Mouse (Mus musculus): ENCODE measurements around the gene Ptgs1. TPM values are rescaled to one million over a fixed set of nuclear protein-coding genes. Genes with fewer than 3 reads are reported as not detected.

Gene Ptgs1
- polyA plus RNA-seq, 1 experiment = 15.4 TPM

DNA sequence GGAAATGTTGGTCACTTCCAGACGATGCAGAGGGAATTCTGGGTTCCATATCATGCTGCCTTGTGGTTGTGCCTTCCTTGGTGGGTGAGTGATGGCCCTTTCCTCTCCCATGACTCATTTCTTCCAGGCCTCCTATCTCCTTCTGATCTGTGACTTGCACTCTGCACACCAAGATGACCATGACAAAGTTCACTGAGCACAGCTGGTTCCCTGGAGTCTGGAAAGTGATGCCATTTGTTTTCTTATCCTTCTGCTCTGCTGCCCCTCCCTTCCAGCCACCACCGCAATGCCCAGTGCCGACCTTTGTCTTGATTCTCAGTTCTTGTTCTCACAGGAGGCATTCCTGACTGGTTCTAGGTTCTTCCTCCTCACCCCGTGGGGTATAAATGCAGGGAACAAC lies 29.2 kb downstream of the Ptgs1 start:
- H3K4me3 ChIP-seq (ENCODE audit: insufficient read depth, low read length) = no peak overlapping the region
- H3K27ac ChIP-seq (ENCODE audit: insufficient read depth, low read length) = no peak overlapping the region
- H3K4me1 ChIP-seq (ENCODE audit: control insufficient read depth, insufficient read depth, low read length) = no peaks in the 10 kb centered on the region
- TF ChIP-seq POLR2A (IDR thresholded peaks at IDR 0.05; ENCODE audit: extremely low read depth, insufficient read depth, low read length) (no peak), CTCF (IDR thresholded peaks at IDR 0.05; ENCODE audit: extremely low read depth, insufficient read depth, low read length) (no peak)

GRCm38 (mm10) chr2:36259798-36260540 lies 29.7 kb downstream of the Ptgs1 start:
- TF ChIP-seq CTCF (IDR thresholded peaks at IDR 0.05; ENCODE audit: extremely low read depth, insufficient read depth, low read length) (no peak), POLR2A (IDR thresholded peaks at IDR 0.05; ENCODE audit: extremely low read depth, insufficient read depth, low read length) (no peak)
- H3K27ac ChIP-seq (ENCODE audit: insufficient read depth, low read length) = no peak overlapping the region
- no peak overlapping the region for H3K4me3 ChIP-seq (ENCODE audit: insufficient read depth, low read length)

DNA sequence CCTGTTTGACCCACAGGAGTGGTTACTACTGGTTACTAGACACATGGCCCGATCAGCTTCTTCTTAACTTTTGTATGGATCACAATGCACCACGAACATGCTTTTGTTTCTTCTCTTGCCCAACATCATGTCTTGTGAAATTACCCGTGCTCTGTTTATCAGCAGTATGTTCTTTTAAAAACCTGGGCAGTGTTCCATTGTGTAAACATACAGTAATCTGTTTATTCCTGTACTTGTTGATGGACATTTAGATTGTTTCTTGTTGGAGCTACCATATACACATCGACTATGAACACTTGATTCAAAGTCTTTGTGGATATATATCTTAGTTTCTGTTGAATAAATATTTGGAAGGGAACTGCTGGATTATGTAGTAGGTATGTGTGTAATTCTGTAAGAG lies 31.8 kb downstream of the Ptgs1 start:
- no peak overlapping the region for H3K27ac ChIP-seq (ENCODE audit: insufficient read depth, low read length)
- no peak overlapping the region for H3K4me3 ChIP-seq (ENCODE audit: insufficient read depth, low read length)
- TF ChIP-seq CTCF (IDR thresholded peaks at IDR 0.05; ENCODE audit: extremely low read depth, insufficient read depth, low read length) = no peak
- no peak for TF ChIP-seq POLR2A (IDR thresholded peaks at IDR 0.05; ENCODE audit: extremely low read depth, insufficient read depth, low read length)
- H3K4me1 ChIP-seq (ENCODE audit: control insufficient read depth, insufficient read depth, low read length) = no peaks in the 10 kb centered on the region

More at GRCm38 (mm10) chr2:36259798-36260540, 29.7 kb downstream of the Ptgs1 start:
- no peaks in the 10 kb centered on the region for H3K4me1 ChIP-seq (ENCODE audit: control insufficient read depth, insufficient read depth, low read length)

DNA sequence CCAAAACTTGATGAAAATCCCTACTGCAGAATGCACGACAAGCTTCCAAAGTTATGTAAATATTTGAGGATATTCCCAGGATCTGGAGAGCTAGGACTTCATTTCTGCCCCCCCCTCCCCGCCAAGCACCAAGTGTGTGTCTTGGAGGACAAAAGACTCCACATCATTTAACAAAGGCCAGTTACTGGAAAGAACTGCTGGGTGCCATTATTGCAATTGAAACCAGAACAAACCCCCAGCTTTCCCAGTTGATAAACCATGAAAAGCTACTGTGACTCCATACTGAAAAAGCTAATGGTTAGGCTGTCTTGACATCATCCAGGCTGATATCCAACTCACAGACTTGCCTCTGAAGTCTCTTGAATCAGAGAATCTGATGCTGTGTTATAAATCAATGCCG lies 39.2 kb downstream of the Ptgs1 start:
- Histone ChIP-seq H3K27ac (ENCODE audit: insufficient read depth, low read length) (no peak overlapping the region), H3K4me1 (ENCODE audit: control insufficient read depth, insufficient read depth, low read length) (no peaks in the 10 kb centered on the region), H3K4me3 (ENCODE audit: insufficient read depth, low read length) (no peak overlapping the region)
- TF ChIP-seq POLR2A (IDR thresholded peaks at IDR 0.05; ENCODE audit: extremely low read depth, insufficient read depth, low read length) = no peak
- no peak for TF ChIP-seq CTCF (IDR thresholded peaks at IDR 0.05; ENCODE audit: extremely low read depth, insufficient read depth, low read length)

GRCm38 (mm10) chr2:36270186-36270585 lies 40.0 kb downstream of the Ptgs1 start:
- H3K27ac ChIP-seq (ENCODE audit: insufficient read depth, low read length) = no peak overlapping the region
- no peak overlapping the region for H3K4me3 ChIP-seq (ENCODE audit: insufficient read depth, low read length)
- TF ChIP-seq POLR2A (IDR thresholded peaks at IDR 0.05; ENCODE audit: extremely low read depth, insufficient read depth, low read length) = no peak
- no peak for TF ChIP-seq CTCF (IDR thresholded peaks at IDR 0.05; ENCODE audit: extremely low read depth, insufficient read depth, low read length)
- no peaks in the 10 kb centered on the region for H3K4me1 ChIP-seq (ENCODE audit: control insufficient read depth, insufficient read depth, low read length)

- Histone ChIP-seq H3K4me3 (ENCODE audit: insufficient read depth, low read length) (no peak overlapping the region), H3K27ac (ENCODE audit: insufficient read depth, low read length) (no peak overlapping the region), H3K4me1 (ENCODE audit: control insufficient read depth, insufficient read depth, low read length) (no peaks in the 10 kb centered on the region)
- TF ChIP-seq POLR2A (IDR thresholded peaks at IDR 0.05; ENCODE audit: extremely low read depth, insufficient read depth, low read length) (no peak), CTCF (IDR thresholded peaks at IDR 0.05; ENCODE audit: extremely low read depth, insufficient read depth, low read length) (no peak)
These were observed 40.9 kb downstream of the Ptgs1 start for GRCm38 (mm10) chr2:36271085-36271484.

GRCm38 (mm10) chr2:36272288-36272950 lies 42.2 kb downstream of the Ptgs1 start:
- no peak for TF ChIP-seq CTCF (IDR thresholded peaks at IDR 0.05; ENCODE audit: extremely low read depth, insufficient read depth, low read length)
- TF ChIP-seq POLR2A (IDR thresholded peaks at IDR 0.05; ENCODE audit: extremely low read depth, insufficient read depth, low read length) = no peak
- H3K27ac ChIP-seq (ENCODE audit: insufficient read depth, low read length) = no peak overlapping the region
- no peak overlapping the region for H3K4me3 ChIP-seq (ENCODE audit: insufficient read depth, low read length)
- H3K4me1 ChIP-seq (ENCODE audit: control insufficient read depth, insufficient read depth, low read length) = peaks cover 1% of the 10 kb centered on the region; the same call in 1 of the 2 replicates

- Histone ChIP-seq H3K27ac (ENCODE audit: insufficient read depth, low read length) (no peak overlapping the region), H3K4me3 (ENCODE audit: insufficient read depth, low read length) (no peak overlapping the region), H3K4me1 (ENCODE audit: control insufficient read depth, insufficient read depth, low read length) (peaks cover 1% of the 10 kb centered on the region; the same call in 1 of the 2 replicates)
- TF ChIP-seq CTCF (IDR thresholded peaks at IDR 0.05; ENCODE audit: extremely low read depth, insufficient read depth, low read length) = peak; percentile 64
- no peak for TF ChIP-seq POLR2A (IDR thresholded peaks at IDR 0.05; ENCODE audit: extremely low read depth, insufficient read depth, low read length)
These were observed 46.2 kb downstream of the Ptgs1 start for GRCm38 (mm10) chr2:36276454-36276853.

DNA sequence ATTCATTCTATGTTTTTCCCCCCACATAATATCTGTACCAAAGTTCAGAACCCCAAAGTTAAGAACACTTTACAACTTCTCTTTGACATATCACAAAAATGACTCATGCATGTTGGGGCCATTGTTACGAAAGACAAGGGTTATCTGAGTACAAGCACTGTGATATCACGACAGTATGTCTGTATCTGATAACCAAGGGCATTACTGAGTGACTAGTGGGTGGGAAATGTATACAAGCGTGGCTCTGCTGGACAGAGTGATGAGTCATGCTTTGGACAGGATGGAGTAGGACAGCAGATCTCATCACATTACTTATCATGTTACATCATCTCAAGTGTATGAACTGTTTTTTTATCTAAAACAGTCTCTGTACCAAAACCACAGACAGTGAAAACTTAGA lies 48.5 kb downstream of the Ptgs1 start:
- TF ChIP-seq CTCF (IDR thresholded peaks at IDR 0.05; ENCODE audit: extremely low read depth, insufficient read depth, low read length) (no peak), POLR2A (IDR thresholded peaks at IDR 0.05; ENCODE audit: extremely low read depth, insufficient read depth, low read length) (no peak)
- Histone ChIP-seq H3K4me3 (ENCODE audit: insufficient read depth, low read length) (no peak overlapping the region), H3K27ac (ENCODE audit: insufficient read depth, low read length) (no peak overlapping the region), H3K4me1 (ENCODE audit: control insufficient read depth, insufficient read depth, low read length) (peaks cover 1% of the 10 kb centered on the region; the same call in 1 of the 2 replicates)

GRCm38 (mm10) chr2:36281138-36281537 lies 50.9 kb downstream of the Ptgs1 start:
- H3K4me1 ChIP-seq (ENCODE audit: control insufficient read depth, insufficient read depth, low read length) = peaks cover 1% of the 10 kb centered on the region; the same call in 1 of the 2 replicates
- TF ChIP-seq CTCF (IDR thresholded peaks at IDR 0.05; ENCODE audit: extremely low read depth, insufficient read depth, low read length) = no peak
- no peak overlapping the region for H3K4me3 ChIP-seq (ENCODE audit: insufficient read depth, low read length)
- no peak overlapping the region for H3K27ac ChIP-seq (ENCODE audit: insufficient read depth, low read length)

Data from cortical plate, adult 2 months (tissue).